Mouse (Mus musculus) G1E (cell line): ENCODE results near the gene Cops2.

Experiments used
- CTCF ChIP-seq: IDR thresholded peaks from 2 replicates; pipeline ENCODE4 v1.5.1; 2012; ENCODE audit warnings: low read depth, low read length, inconsistent platforms, mixed read lengths
- GATA1 ChIP-seq: IDR thresholded peaks from 2 replicates; pipeline ENCODE4 v1.6.1; 2012; ENCODE audit warnings: borderline replicate concordance, low read length, inconsistent platforms, mixed read lengths
- GATA2 ChIP-seq: IDR thresholded peaks from 2 replicates; pipeline ENCODE4 v1.6.1; 2012; ENCODE audit warnings: low read depth, low read length, inconsistent platforms, borderline replicate concordance
- POLR2AphosphoS5 ChIP-seq: IDR thresholded peaks from 2 replicates; pipeline ENCODE4 v1.6.1; 2012; ENCODE audit warnings: low read depth, low read length, inconsistent platforms; ENCODE audit not compliant: insufficient replicate concordance
- TAL1 ChIP-seq: conservative IDR thresholded peaks from 2 replicates; pipeline ENCODE4 v1.6.1; 2012; ENCODE audit warnings: low read depth, low read length, inconsistent platforms, mixed read lengths

GRCm38 (mm10) chr2:125792144-125792878 lies 66.6 kb downstream of the Cops2 start:
- TF ChIP-seq CTCF: no peak
- TF ChIP-seq GATA1: no peak
- no peak for TF ChIP-seq GATA2
- no peak for TF ChIP-seq TAL1
- TF ChIP-seq POLR2AphosphoS5: no peak
